Mouse (Mus musculus) neural tube, postnatal 0 days (tissue): ENCODE data around the gene Mon2. TPM values are rescaled to one million over a fixed set of nuclear protein-coding genes. Genes with fewer than 3 reads are reported as not detected.

Experiments used
- microRNA counts: library from miRNA; unstranded; fragments of <30 nt; microRNA quantifications from one replicate; lab custom pipeline; 2015
- microRNA-seq: library from miRNA; unstranded; fragments of <30 nt; microRNA quantifications from one replicate; pipeline ENCODE4, GENCODE M21; 2016
- polyA plus RNA-seq: library from polyadenylated mRNA; unstranded; fragments of >200 nt; fragmentation: Nextera tagmentation; extraction: Ambion mirVana; gene quantifications from 2 replicates; pipeline ENCODE4 v1.2.1, GENCODE M21; 2015

Gene Mon2
- 20.2 and 30.5 TPM in 2 replicates for polyA plus RNA-seq

GRCm38 (mm10) chr10:123076245-123077023 lies at the start of gene Mon2:
Gene Mon2 (minus strand): TSS chr10:123076505.

MicroRNAs encoded within 50 kb of the gene (microRNA counts, 519-probe panel; counts per million panel counts)
- microRNA mmu-let-7i (lab: Ali Mortazavi, UCI) = 6,939 counts per million, percentile 95 among the panel's probes with 10 or more counts

Small RNA genes within 50 kb of the gene (microRNA-seq; reads per million reads assigned to microRNA genes)
- gene Mirlet7i = 27,799 reads per million, percentile 98 among the genes with 10 or more reads in this experiment

Other genes with a start within 250 kb of the Mon2 start
- 65.6 and 68.5 TPM in 2 replicates for gene Usp15, start 120.5 kb upstream of the Mon2 start, polyA plus RNA-seq
- gene Fam19a2, start 187.5 kb upstream of the Mon2 start, polyA plus RNA-seq = 39.9 and 40.8 TPM in 2 replicates